Mouse (Mus musculus) liver, postnatal 0 days (tissue): ENCODE results near the gene Pidd1.
A peak's percentile ranks its signal among the peaks of the same experiment; 100 is the strongest.

Experiments
- CTCF ChIP-seq: sonication (generic); IDR thresholded peaks from 2 replicates; pipeline ENCODE4 v1.5.1; 2016; ENCODE audit warnings: antibody characterized with exemption, low read depth
- EP300 ChIP-seq: IDR thresholded peaks from 2 replicates; pipeline ENCODE4 v1.6.1; 2016; ENCODE audit warnings: antibody characterized with exemption, low read depth, mild to moderate bottlenecking

DNA sequence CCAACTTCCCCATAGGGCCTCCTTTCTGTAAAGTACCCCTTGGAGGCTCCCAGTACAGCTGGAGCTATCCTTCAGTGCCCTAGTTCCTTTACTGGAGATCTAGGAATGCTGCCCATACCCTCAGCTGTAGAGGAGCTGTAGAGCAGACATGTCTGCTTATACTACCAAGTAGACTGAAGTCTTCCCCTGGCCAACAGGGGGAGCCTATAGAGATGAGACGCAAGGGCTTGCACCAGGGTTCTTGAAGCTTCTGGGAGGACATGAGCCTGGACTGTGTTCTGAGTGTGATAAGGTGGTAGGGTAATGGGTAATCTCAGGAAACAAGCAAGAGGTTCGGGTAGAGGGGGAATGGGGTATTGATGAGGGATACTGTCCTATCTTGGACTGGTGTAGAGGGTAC is 47.3 kb upstream of the Pidd1 start:
- TF ChIP-seq CTCF (peak; percentile 74), EP300 (no peak)
